Mouse (Mus musculus): ENCODE data around the gene Ddi2. TPM values are rescaled to one million over a fixed set of nuclear protein-coding genes. Genes with fewer than 3 reads are reported as not detected.

Ddi2 gene
- polyA plus RNA-seq, 1 experiment = 21.9 TPM

- 84% methylated on average over 14 of the region's 14 CpGs for WGBS
- TF ChIP-seq POLR2A (IDR thresholded peaks at IDR 0.05; ENCODE audit: low read depth, low read length) = no peak
- TF ChIP-seq CTCF (conservative IDR thresholded peaks at IDR 0.05; ENCODE audit: insufficient read depth, insufficient read length, low read depth, low read length) = no peak
- Histone ChIP-seq H3K36me3 (ENCODE audit: control insufficient read depth, insufficient read depth, low read length) (peaks cover 11% of the 10 kb centered on the region), H3K4me1 (ENCODE audit: control insufficient read depth, insufficient read depth, low read length) (peaks cover 7% of the 10 kb centered on the region), H3K27ac (ENCODE audit: insufficient read depth, low read depth, low read length) (no peak overlapping the region), H3K4me3 (ENCODE audit: insufficient read depth, low read depth, low read length) (no peak overlapping the region), H3K27me3 (replicated peaks; ENCODE audit: control insufficient read depth, insufficient read depth, low read length) (no peaks in the 10 kb centered on the region)
- no peak for DNase-seq
Observed at GRCm38 (mm10) chr4:141628661-141629060, 94.6 kb downstream of the Ddi2 start.

Other genes starting within 250 kb of the Ddi2 start
- gene Spen, start 184.8 kb downstream of the Ddi2 start, polyA plus RNA-seq (2012; rRNA removed) = 15.9 and 19.6 TPM in 2 replicates
- gene Fblim1, start 117.3 kb downstream of the Ddi2 start, polyA plus RNA-seq (2012; rRNA removed) = 10.2 and 10.5 TPM in 2 replicates
- gene Tmem82, start 104.8 kb downstream of the Ddi2 start, polyA plus RNA-seq (2012; rRNA removed) = 29.0 and 32.3 TPM in 2 replicates
- gene Slc25a34, start 99.6 kb downstream of the Ddi2 start, polyA plus RNA-seq (2012; rRNA removed) = 30.1 and 33.8 TPM in 2 replicates
- gene Plekhm2, start 58.5 kb downstream of the Ddi2 start, polyA plus RNA-seq (2012; rRNA removed) = 79.7 and 85.4 TPM in 2 replicates
- gene Rsc1a1, start 37.8 kb downstream of the Ddi2 start, polyA plus RNA-seq (2012; rRNA removed) = 18.2 and 25.8 TPM in 2 replicates
- gene Agmat, start 23.3 kb upstream of the Ddi2 start, polyA plus RNA-seq (2012; rRNA removed) = 9.4 and 10.8 TPM in 2 replicates
- gene Dnajc16, start 67.5 kb upstream of the Ddi2 start, polyA plus RNA-seq (2012; rRNA removed) = 12.6 and 13.6 TPM in 2 replicates
- 22.2 and 23.7 TPM in 2 replicates for gene Casp9, start 70.2 kb upstream of the Ddi2 start, polyA plus RNA-seq (2012; rRNA removed)
- 0.52 TPM in 1 of 2 replicates, not detected in the other for gene Cela2a, start 102.7 kb upstream of the Ddi2 start, polyA plus RNA-seq (2012; rRNA removed)
- 0.10 TPM in 1 of 2 replicates, not detected in the other for gene Ctrc, start 122.9 kb upstream of the Ddi2 start, polyA plus RNA-seq (2012; rRNA removed)
- gene Efhd2, start 151.5 kb upstream of the Ddi2 start, polyA plus RNA-seq (2012; rRNA removed) = 36.3 and 41.0 TPM in 2 replicates

Data from kidney, adult 2 months (tissue).